Comparison of ENCODE assay signal across 9 mouse cellular contexts in genomic region chr11:43569188-43569587, GRCm38 (mm10). TPM values are rescaled to one million over a fixed set of nuclear protein-coding genes. Genes with fewer than 3 reads are reported as not detected.
DNase-seq lines count a peak whose midpoint lies in the region; ATAC-seq lines count a peak whose summit lies in the region.
"Had no signal": no experiment of that assay in that cellular context is flagged by ENCODE, and none has a peak within 500 bp of the region (broad histone marks: within the 10 kb centered on the region; RNA-seq: fewer than 3 reads in every experiment).

No protein-coding gene starts in this region.

- no peak overlapping the region for H3K9ac ChIP-seq in lung, embryonic 15.5 days
- no peak overlapping the region for H3K9ac ChIP-seq in hindbrain, embryonic 13.5 days

- no peak for ATAC-seq in lung, embryonic 15.5 days (ENCODE audit: borderline replicate concordance, extremely low read depth, low FRiP score, low TSS enrichment)
- ATAC-seq in hindbrain, embryonic 13.5 days (ENCODE audit: low FRiP score) = no peak
- peak; percentile 56 for ATAC-seq in megakaryocyte progenitor cell, adult 5-6 weeks (replicated peaks; ENCODE audit: poor library complexity)

- no peak overlapping the region for H3K4me2 ChIP-seq in lung, embryonic 15.5 days
- no peak overlapping the region for H3K4me2 ChIP-seq in hindbrain, embryonic 13.5 days

- DNase-seq in heart, embryonic 10.5 days (ENCODE audit: low spot score) = no peak
- DNase-seq in heart, postnatal 36 days = no peak
- no peak for DNase-seq in lung, postnatal 14 days
- no peak for DNase-seq in embryo, embryonic 10 days (ENCODE audit: low spot score)
- no peak for DNase-seq in cerebellum, adult 8-10 months

- WGBS in heart, embryonic 10.5 days = 77% methylated on average over 5 of the region's 5 CpGs
- WGBS in lung, embryonic 15.5 days = 71% methylated on average over 5 of the region's 5 CpGs
- 83% methylated on average over 5 of the region's 5 CpGs for WGBS in hindbrain, embryonic 13.5 days

- peaks cover 20% of the 10 kb centered on the region for H3K36me3 ChIP-seq in heart, embryonic 10.5 days
- H3K36me3 ChIP-seq in lung, embryonic 15.5 days = peaks cover 5% of the 10 kb centered on the region; the same call in 1 of the 2 replicates
- H3K36me3 ChIP-seq in hindbrain, embryonic 13.5 days = no peaks in the 10 kb centered on the region

- peaks cover 77% of the 10 kb centered on the region for H3K4me1 ChIP-seq in heart, embryonic 10.5 days
- peaks cover 44% of the 10 kb centered on the region for H3K4me1 ChIP-seq in lung, embryonic 15.5 days
- H3K4me1 ChIP-seq in hindbrain, embryonic 13.5 days (replicated peaks) = peaks cover 57% of the 10 kb centered on the region

- intact Hi-C loops in heart, postnatal 36 days (cut with DNase I) = loop anchor here (2.0 to 5.0 kb wide), 2 partner anchors 20 to 42 kb away; partner anchors contain the start of gene Ccnjl

- H3K27ac ChIP-seq in heart, embryonic 10.5 days = peak overlapping the region; percentile 76
- H3K27ac ChIP-seq in lung, embryonic 15.5 days = peak overlapping the region; percentile 88
- H3K27ac ChIP-seq in hindbrain, embryonic 13.5 days = peak overlapping the region; percentile 72

- H3K27me3 ChIP-seq in heart, embryonic 10.5 days (ENCODE audit: insufficient read depth, poor library complexity, severe bottlenecking) = no peaks in the 10 kb centered on the region
- no peaks in the 10 kb centered on the region for H3K27me3 ChIP-seq in lung, embryonic 15.5 days
- H3K27me3 ChIP-seq in hindbrain, embryonic 13.5 days = no peaks in the 10 kb centered on the region

- no peak overlapping the region for H3K4me3 ChIP-seq in heart, embryonic 10.5 days
- no peak overlapping the region for H3K4me3 ChIP-seq in lung, embryonic 15.5 days
- no peak overlapping the region for H3K4me3 ChIP-seq in hindbrain, embryonic 13.5 days

- no peaks in the 10 kb centered on the region for H3K9me3 ChIP-seq in heart, embryonic 10.5 days
- no peaks in the 10 kb centered on the region for H3K9me3 ChIP-seq in lung, embryonic 15.5 days
- no peaks in the 10 kb centered on the region for H3K9me3 ChIP-seq in hindbrain, embryonic 13.5 days

RNA-seq across cellular contexts. Expression of gene 4933415A04Rik, which starts 17.7 kb away (rescaled TPM):
- polyA plus RNA-seq in heart, embryonic 10.5 days (2016; fragmentation: Nextera tagmentation; extraction: Ambion mirVana) = 7.1 and 7.4 TPM in 2 replicates
- total RNA-seq in heart, postnatal 36 days (2021) = under 1 TPM; 0.39 to 0.60 TPM
- 5.9 and 6.3 TPM in 2 replicates for polyA plus RNA-seq in lung, embryonic 15.5 days (2015; fragmentation: Nextera tagmentation; extraction: Ambion mirVana)
- polyA plus RNA-seq in hindbrain, embryonic 13.5 days (2015; fragmentation: Nextera tagmentation; extraction: Ambion mirVana) = 6.1 and 7.2 TPM in 2 replicates
- total RNA-seq in megakaryocyte progenitor cell, adult 5-6 weeks (2015) = not detected in 2 replicates
- total RNA-seq in megakaryocyte progenitor cell, adult 5-6 weeks (2017) = not detected in 2 replicates
- total RNA-seq: CH12.LX had no signal

RNA-seq across cellular contexts. Expression of gene Fabp6, which starts 32.2 kb away (rescaled TPM):
- polyA plus RNA-seq in heart, embryonic 10.5 days (2016; fragmentation: Nextera tagmentation; extraction: Ambion mirVana) = not detected in 2 replicates
- not detected for total RNA-seq in heart, postnatal 36 days (2021)
- not detected in 2 replicates for polyA plus RNA-seq in lung, embryonic 15.5 days (2015; fragmentation: Nextera tagmentation; extraction: Ambion mirVana)
- polyA plus RNA-seq in hindbrain, embryonic 13.5 days (2015; fragmentation: Nextera tagmentation; extraction: Ambion mirVana) = not detected in 2 replicates
- total RNA-seq in megakaryocyte progenitor cell, adult 5-6 weeks (2015) = not detected in 2 replicates
- not detected in 2 replicates for total RNA-seq in megakaryocyte progenitor cell, adult 5-6 weeks (2017)
- total RNA-seq: CH12.LX had no signal

RNA-seq across cellular contexts. Expression of gene Ccnjl, which starts 40.6 kb away (rescaled TPM):
- 24.7 and 33.2 TPM in 2 replicates for polyA plus RNA-seq in heart, embryonic 10.5 days (2016; fragmentation: Nextera tagmentation; extraction: Ambion mirVana)
- 1 to 10 TPM; 1.6 to 2.5 TPM for total RNA-seq in heart, postnatal 36 days (2021)
- polyA plus RNA-seq in lung, embryonic 15.5 days (2015; fragmentation: Nextera tagmentation; extraction: Ambion mirVana) = 22.6 and 23.3 TPM in 2 replicates
- polyA plus RNA-seq in hindbrain, embryonic 13.5 days (2015; fragmentation: Nextera tagmentation; extraction: Ambion mirVana) = 18.5 and 20.8 TPM in 2 replicates
- 0.12 and 0.37 TPM in 2 replicates for total RNA-seq in megakaryocyte progenitor cell, adult 5-6 weeks (2015)
- total RNA-seq in megakaryocyte progenitor cell, adult 5-6 weeks (2017) = 0.17 and 0.20 TPM in 2 replicates
- total RNA-seq: CH12.LX had no signal
